10 mouse cellular contexts compared by ENCODE assay signal in genomic region chr9:78427362-78427781, GRCm38 (mm10). TPM values are rescaled to one million over a fixed set of nuclear protein-coding genes. Genes with fewer than 3 reads are reported as not detected.
DNase-seq lines count a peak whose midpoint lies in the region; ATAC-seq and TF ChIP-seq lines count a peak whose summit lies in the region.
"Had no signal": no experiment of that assay in that cellular context is flagged by ENCODE, and none has a peak within 500 bp of the region (broad histone marks: within the 10 kb centered on the region; RNA-seq: fewer than 3 reads in every experiment).

No protein-coding gene starts in this region.

- DNase-seq in embryo, embryonic 10 days (ENCODE audit: low spot score) = peak; percentile 28
- no peak for DNase-seq in embryo, embryonic 10.5 days (ENCODE audit: low spot score)
- DNase-seq in thymus, adult 2 months = peak; percentile 18
- DNase-seq in thymus, adult 18-20 months = no peak
- peak; percentile 21 for DNase-seq in neural tube, embryonic 10.5 days (ENCODE audit: extremely low spot score, low spot score)
- DNase-seq in layer of hippocampus, postnatal 25 days (ENCODE audit: extremely low spot score in 1 of 2, low spot score in 1 of 2) = no peak
- DNase-seq in MN1 (ENCODE audit: low spot score) = no peak

- no peaks in the 10 kb centered on the region for H3K36me3 ChIP-seq in thymus, adult 2 months (ENCODE audit: control insufficient read depth, insufficient read depth, low read length)
- H3K36me3 ChIP-seq in limb, embryonic 13.5 days = no peaks in the 10 kb centered on the region

- ATAC-seq in limb, embryonic 13.5 days (ENCODE audit: low FRiP score, low read depth) = peak; percentile 44; the same call in 1 of the 2 replicates

- H3K9ac ChIP-seq in limb, embryonic 13.5 days = peak overlapping the region; percentile 56

- H3K9me3 ChIP-seq in limb, embryonic 13.5 days = no peaks in the 10 kb centered on the region

- peak overlapping the region; percentile 49 for H3K4me3 ChIP-seq in thymus, adult 2 months (ENCODE audit: control insufficient read depth, insufficient read depth, low read length)
- H3K4me3 ChIP-seq in limb, embryonic 13.5 days = peak overlapping the region; percentile 37

- H3K4me2 ChIP-seq in limb, embryonic 13.5 days (replicated peaks) = peak overlapping the region; percentile 67

- no peaks in the 10 kb centered on the region for H3K27me3 ChIP-seq in thymus, adult 2 months (ENCODE audit: control insufficient read depth, insufficient read depth, low read length)
- no peaks in the 10 kb centered on the region for H3K27me3 ChIP-seq in limb, embryonic 13.5 days

- no peak for TF ChIP-seq CTCF in thymus, adult 2 months (IDR thresholded peaks at IDR 0.05; ENCODE audit: borderline replicate concordance, control insufficient read depth, extremely low read depth, insufficient read depth, low read length, poor library complexity)

- TF ChIP-seq POLR2A in thymus, adult 2 months (IDR thresholded peaks at IDR 0.05; ENCODE audit: control insufficient read depth, extremely low read depth, insufficient read depth, low read length, poor library complexity) = no peak

- 25% methylated on average over 27 of the region's 27 CpGs for WGBS in thymus, adult 2 months
- 18% methylated on average over 27 of the region's 27 CpGs for WGBS in limb, embryonic 13.5 days

- peaks cover 12% of the 10 kb centered on the region for H3K4me1 ChIP-seq in thymus, adult 2 months (replicated peaks; ENCODE audit: control insufficient read depth, insufficient read depth, low read length)
- no peaks in the 10 kb centered on the region for H3K4me1 ChIP-seq in limb, embryonic 13.5 days

- H3K27ac ChIP-seq in thymus, adult 2 months (ENCODE audit: control insufficient read depth, insufficient read depth, low read length) = no peak overlapping the region
- H3K27ac ChIP-seq in limb, embryonic 13.5 days = no peak overlapping the region

RNA-seq across cellular contexts. Expression of gene Cgas, which starts 15.7 kb away (rescaled TPM):
- polyA plus RNA-seq in thymus, adult 2 months (2012; rRNA removed) = 1.5 and 1.8 TPM in 2 replicates
- polyA plus RNA-seq in limb, embryonic 13.5 days (2015; fragmentation: Nextera tagmentation; extraction: Ambion mirVana) = 2.5 and 2.6 TPM in 2 replicates
- total RNA-seq in layer of hippocampus, postnatal 25 days (2021) = 1 to 10 TPM in 1 of 2 experiments, under 1 TPM in 1; 0.74 to 1.2 TPM
- total RNA-seq: CH12.LX had no signal

RNA-seq across cellular contexts. Expression of gene Mto1, which starts 20.6 kb away (rescaled TPM):
- 22.5 and 24.3 TPM in 2 replicates for polyA plus RNA-seq in thymus, adult 2 months (2012; rRNA removed)
- 21.1 and 23.6 TPM in 2 replicates for polyA plus RNA-seq in limb, embryonic 13.5 days (2015; fragmentation: Nextera tagmentation; extraction: Ambion mirVana)
- total RNA-seq in layer of hippocampus, postnatal 25 days (2021) = 10 to 100 TPM; 20.6 to 23.7 TPM

RNA-seq across cellular contexts. Expression of gene Gm17324, which starts 21.2 kb away (rescaled TPM):
- polyA plus RNA-seq in thymus, adult 2 months (2012; rRNA removed) = 0.19 TPM in 1 of 2 replicates, not detected in the other
- 0.27 and 0.28 TPM in 2 replicates for polyA plus RNA-seq in limb, embryonic 13.5 days (2015; fragmentation: Nextera tagmentation; extraction: Ambion mirVana)
- 1 to 10 TPM in 1 of 2 experiments, under 1 TPM in 1; 0.89 to 1.1 TPM for total RNA-seq in layer of hippocampus, postnatal 25 days (2021)
- polyA plus RNA-seq: large intestine, adult 2 months had no signal

RNA-seq across cellular contexts. Expression of gene Ddx43, which starts 31.8 kb away (rescaled TPM):
- 0.11 and 0.19 TPM in 2 replicates for polyA plus RNA-seq in thymus, adult 2 months (2012; rRNA removed)
- polyA plus RNA-seq in limb, embryonic 13.5 days (2015; fragmentation: Nextera tagmentation; extraction: Ambion mirVana) = 0.40 and 0.46 TPM in 2 replicates
- under 1 TPM in 1 of 2 experiments, not detected in 1; 0.16 TPM for total RNA-seq in layer of hippocampus, postnatal 25 days (2021)
- total RNA-seq: CH12.LX had no signal
- polyA plus RNA-seq: large intestine, adult 2 months had no signal

RNA-seq across cellular contexts. Expression of gene Ooep, which starts 48.8 kb away (rescaled TPM):
- 0.65 and 0.71 TPM in 2 replicates for polyA plus RNA-seq in thymus, adult 2 months (2012; rRNA removed)
- polyA plus RNA-seq in limb, embryonic 13.5 days (2015; fragmentation: Nextera tagmentation; extraction: Ambion mirVana) = 3.8 TPM in 2 replicates
- not detected for total RNA-seq in layer of hippocampus, postnatal 25 days (2021)
- total RNA-seq: CH12.LX had no signal

Comparison
In these comparisons a context has a peak if more than half of its experiments do, and no peak if none do; other contexts are left out.
1. DNase-seq: peak in embryo, embryonic 10 days (single experiment), thymus, adult 2 months (single experiment) and neural tube, embryonic 10.5 days (single experiment); none in embryo, embryonic 10.5 days (single experiment), thymus, adult 18-20 months (0 of 2), layer of hippocampus, postnatal 25 days (0 of 2) and MN1 (single experiment).